Mouse (Mus musculus) heart, embryonic 11.5 days (tissue): Measurements from ENCODE around the gene Pmepa1. TPM values are rescaled to one million over a fixed set of nuclear protein-coding genes. Genes with fewer than 3 reads are reported as not detected.

ENCODE experiments used
- ATAC-seq: fragments of 200-750 bp; cut with Nextera tagmentation; replicated peaks from 2 replicates; pipeline ENCODE4 v1.8.0; 2017; ENCODE audit warnings: moderate library complexity; ENCODE audit not compliant: insufficient number of reproducible peaks, low FRiP score, low TSS enrichment
- H3K27ac ChIP-seq: fragments of 300-500 bp; sonication (generic); 2 replicates; pipeline ENCODE4 v1.5.1; 2014; ENCODE audit warnings: mild to moderate bottlenecking, low read depth, low read length
- H3K27me3 ChIP-seq: fragments of 300-500 bp; sonication (generic); 2 replicates; pipeline ENCODE4 v1.6.1; 2014; ENCODE audit warnings: mild to moderate bottlenecking, low read length, mixed read lengths; ENCODE audit not compliant: control insufficient read depth, insufficient read depth
- H3K36me3 ChIP-seq: fragments of 300-500 bp; sonication (generic); 2 replicates; pipeline ENCODE4 v1.6.1; 2014; ENCODE audit warnings: mild to moderate bottlenecking, low read length, moderate library complexity, mixed read lengths; ENCODE audit not compliant: control insufficient read depth, insufficient read depth
- H3K4me1 ChIP-seq: fragments of 300-500 bp; sonication (generic); 2 replicates; pipeline ENCODE4 v1.6.1; 2014; ENCODE audit warnings: low read length; ENCODE audit not compliant: control insufficient read depth, insufficient read depth
- H3K4me2 ChIP-seq: fragments of 300-500 bp; sonication (generic); 2 replicates; pipeline ENCODE4 v1.6.1; 2014; ENCODE audit warnings: mild to moderate bottlenecking, moderate library complexity
- H3K4me3 ChIP-seq: fragments of 300-500 bp; sonication (generic); 2 replicates; pipeline ENCODE4 v1.5.1; 2014; ENCODE audit warnings: low read depth, low read length
- H3K9ac ChIP-seq: fragments of 300-500 bp; sonication (generic); 2 replicates; pipeline ENCODE4 v1.6.1; 2014; ENCODE audit warnings: mild to moderate bottlenecking, low read depth, low read length, moderate library complexity
- H3K9me3 ChIP-seq: fragments of 300-500 bp; sonication (generic); replicated peaks from 2 replicates; pipeline ENCODE4 v1.6.1; 2016; ENCODE audit warnings: low read length; ENCODE audit not compliant: control insufficient read depth
- WGBS: fragments of 180-500 bp; shearing (Covaris S2); extraction: QIAGEN DNeasy Blood & Tissue Kit; methylation state at CpG from one replicate; pipeline ENCODE4 v1.1.7; 2014; ENCODE audit not compliant: insufficient replicate concordance; 5-methylcytosine and 5-hydroxymethylcytosine counted together
- polyA plus RNA-seq: library from polyadenylated mRNA; unstranded; fragments of >200 nt; fragmentation: Nextera tagmentation; extraction: Ambion mirVana; gene quantifications from 2 replicates; pipeline ENCODE4 v1.2.1, GENCODE M21; 2014

Gene Pmepa1
- polyA plus RNA-seq, 1 experiment from 2014 or later: 4.7 TPM

DNA sequence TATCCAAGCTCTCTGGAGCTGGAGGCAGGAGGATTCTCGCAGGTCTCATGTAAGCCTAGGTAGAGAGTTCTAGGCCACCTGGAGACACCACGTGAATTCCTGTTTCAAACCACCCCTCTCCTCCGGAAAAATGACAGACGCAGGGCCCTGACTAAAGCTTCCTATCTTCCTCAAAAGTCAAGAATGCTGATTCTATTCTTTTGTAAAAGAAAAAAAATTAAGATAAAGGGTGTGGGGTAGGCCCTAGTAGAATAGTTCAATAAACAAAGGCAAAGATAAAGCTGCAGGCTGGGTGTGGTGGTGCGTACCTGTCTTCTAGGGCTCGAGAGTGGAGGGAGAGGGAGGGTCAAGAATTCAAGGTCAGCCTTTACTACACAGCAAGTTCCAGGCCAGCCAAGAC, 8.4 kb upstream of the Pmepa1 start:
- Histone ChIP-seq H3K4me3 (no peak overlapping the region), H3K27ac (no peak overlapping the region), H3K9ac (no peak overlapping the region), H3K9me3 (no peaks in the 10 kb centered on the region), H3K4me1 (peaks cover 3% of the 10 kb centered on the region; the same call in 1 of the 2 replicates), H3K27me3 (no peaks in the 10 kb centered on the region), H3K4me2 (no peak overlapping the region), H3K36me3 (no peaks in the 10 kb centered on the region)
- WGBS: 68% methylated on average over 6 of the region's 6 CpGs
- no peak for ATAC-seq

DNA sequence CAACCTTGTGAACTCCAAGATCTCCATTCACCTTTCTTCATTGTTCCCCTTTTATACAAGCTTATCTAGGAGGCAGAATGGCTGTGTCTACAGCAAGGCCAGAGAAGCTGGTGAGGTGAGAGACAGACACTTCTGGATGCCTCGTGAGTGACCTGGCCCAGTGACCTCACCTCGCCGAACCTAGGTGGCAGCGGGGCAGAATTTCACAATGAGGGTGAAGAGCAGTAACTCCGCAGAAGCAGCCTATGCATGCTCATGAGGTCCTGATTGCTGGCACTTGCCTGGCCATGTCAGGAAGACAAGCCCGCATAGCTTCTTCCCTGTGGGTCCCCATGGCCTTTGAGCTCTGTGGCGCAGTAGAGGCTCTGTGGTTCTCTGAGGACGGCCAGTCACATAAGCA, 5.9 kb upstream of the Pmepa1 start:
- no peak overlapping the region for H3K4me2 ChIP-seq
- H3K36me3 ChIP-seq: no peaks in the 10 kb centered on the region
- H3K27me3 ChIP-seq: no peaks in the 10 kb centered on the region
- no peak overlapping the region for H3K4me3 ChIP-seq
- H3K9ac ChIP-seq: no peak overlapping the region
- H3K27ac ChIP-seq: no peak overlapping the region
- no peaks in the 10 kb centered on the region for H3K9me3 ChIP-seq
- 76% methylated on average over 8 of the region's 8 CpGs for WGBS
- peaks cover 5% of the 10 kb centered on the region for H3K4me1 ChIP-seq
- ATAC-seq: no peak

DNA sequence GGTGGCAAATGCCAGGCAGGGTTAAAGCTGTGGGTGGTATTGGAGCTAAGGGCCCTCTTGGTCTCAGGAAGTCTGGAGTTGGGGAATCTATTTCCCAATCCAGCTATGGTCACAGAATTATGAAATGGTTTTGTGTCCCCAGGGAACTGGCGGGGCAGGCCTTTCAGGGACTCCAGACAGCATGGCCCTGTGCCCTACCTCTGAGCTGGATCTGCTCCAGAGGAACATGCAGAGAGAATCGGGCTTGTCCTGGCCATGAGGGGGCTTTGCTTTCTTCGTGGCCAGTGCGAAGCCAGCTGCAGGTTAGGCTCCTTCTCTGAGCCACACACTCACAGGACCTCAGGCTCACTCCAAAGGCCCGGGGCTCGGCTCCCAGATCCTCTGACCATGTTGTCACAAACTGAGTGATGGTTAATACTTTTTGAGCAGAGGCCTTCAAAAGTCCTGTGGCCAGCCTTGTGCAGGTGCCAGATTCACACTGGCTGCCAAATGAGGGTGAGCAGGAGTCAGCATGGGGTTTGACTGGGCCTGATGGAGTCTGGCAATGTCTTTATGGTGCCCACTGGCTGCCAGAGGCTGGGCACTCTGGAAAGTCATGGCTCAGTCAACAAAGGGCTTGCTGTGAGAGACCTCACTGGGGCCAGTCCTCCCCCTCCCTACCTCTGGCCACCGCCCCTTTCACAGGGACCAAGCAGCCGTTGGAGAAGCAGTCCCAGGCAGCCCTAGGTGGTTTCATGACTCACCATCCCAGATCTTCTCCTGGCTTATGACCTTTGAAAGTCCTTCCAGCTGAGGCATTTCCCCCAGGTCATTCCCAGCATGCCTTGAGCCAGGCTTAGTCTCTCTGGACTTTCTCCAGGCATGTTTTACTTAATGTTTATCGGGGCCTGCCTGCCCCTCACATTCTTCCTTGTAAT, 4.9 kb upstream of the Pmepa1 start:
- ATAC-seq: no peak
- WGBS: 61% methylated on average over 9 of the region's 9 CpGs
- Histone ChIP-seq H3K4me2 (no peak overlapping the region), H3K9ac (no peak overlapping the region), H3K9me3 (no peaks in the 10 kb centered on the region), H3K27me3 (no peaks in the 10 kb centered on the region), H3K36me3 (no peaks in the 10 kb centered on the region), H3K4me1 (peaks cover 10% of the 10 kb centered on the region), H3K27ac (no peak overlapping the region), H3K4me3 (no peak overlapping the region)

DNA sequence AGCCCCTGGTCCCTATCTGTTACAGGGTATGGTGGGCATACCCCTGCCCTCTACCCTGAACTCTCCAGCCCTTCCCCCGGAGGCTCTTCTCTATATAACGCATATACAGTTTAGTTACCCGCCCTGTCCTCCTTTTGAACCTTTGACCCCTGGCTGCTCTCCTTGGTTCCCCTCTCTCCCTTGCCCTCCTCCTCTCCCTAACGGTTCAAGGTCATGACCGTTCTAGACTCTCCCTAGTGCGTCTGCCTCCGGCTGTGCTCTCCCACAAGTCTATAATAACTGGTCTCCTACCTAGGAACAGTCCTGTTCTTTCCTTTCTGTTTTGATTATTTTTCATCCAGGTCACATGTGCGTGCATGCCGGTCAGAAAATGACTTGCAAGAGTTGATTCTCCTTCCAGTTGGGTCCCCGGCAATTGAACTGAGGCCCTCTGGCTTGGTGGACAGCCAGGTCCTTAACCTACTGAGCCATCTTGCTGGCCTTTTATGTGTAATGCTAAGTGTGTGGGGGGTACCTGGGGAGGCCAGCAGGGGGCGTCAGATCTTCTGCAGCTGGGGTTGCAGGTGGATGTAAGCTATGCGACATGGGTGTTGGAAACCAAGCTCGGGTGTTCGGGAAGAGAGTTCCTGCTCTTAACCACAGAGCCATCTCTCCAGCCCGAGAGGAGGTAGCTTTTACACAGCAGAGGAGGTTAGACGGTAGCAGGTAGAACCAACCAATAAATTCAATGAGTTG, 2.7 kb upstream of the Pmepa1 start:
- H3K4me3 ChIP-seq: no peak overlapping the region
- H3K27me3 ChIP-seq: 0 out of 2 replicates have a peak, but pooled peaks cover 2% of the 10 kb centered on the region
- no peaks in the 10 kb centered on the region for H3K9me3 ChIP-seq
- H3K27ac ChIP-seq: no peak overlapping the region
- H3K4me2 ChIP-seq: no peak overlapping the region
- H3K4me1 ChIP-seq: peaks cover 14% of the 10 kb centered on the region
- H3K9ac ChIP-seq: no peak overlapping the region
- 69% methylated on average over 16 of the region's 16 CpGs for WGBS
- no peaks in the 10 kb centered on the region for H3K36me3 ChIP-seq
- ATAC-seq: no peak

DNA sequence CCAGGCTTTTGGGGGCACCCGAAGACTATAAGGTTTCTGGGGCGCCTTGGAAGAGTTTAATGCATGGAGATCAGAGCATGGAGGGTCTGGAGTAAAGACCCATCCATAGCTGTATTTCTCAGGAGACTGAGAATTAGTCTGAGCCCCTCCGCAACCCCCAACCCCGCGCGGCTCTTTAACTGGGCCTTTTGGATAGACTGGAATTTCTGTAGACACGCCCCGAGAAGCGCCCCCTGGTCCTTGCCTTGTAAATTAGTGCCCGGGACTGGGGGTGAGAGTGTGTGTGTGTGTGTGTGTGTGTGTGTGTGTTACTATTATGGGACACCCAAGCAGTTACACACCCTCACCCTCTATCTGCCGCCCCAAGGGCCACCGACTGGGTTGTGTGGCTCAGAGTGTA, 526 bp upstream of the Pmepa1 start:
- H3K4me2 ChIP-seq: peak overlapping the region; percentile 87
- peaks cover 30% of the 10 kb centered on the region for H3K4me1 ChIP-seq
- peak; percentile 7; the same call in 1 of the 2 replicates for ATAC-seq
- 5% methylated on average over 12 of the region's 12 CpGs for WGBS
- no peaks in the 10 kb centered on the region for H3K9me3 ChIP-seq
- H3K36me3 ChIP-seq: no peaks in the 10 kb centered on the region
- H3K27ac ChIP-seq: peak overlapping the region; percentile 81; the same call in 1 of the 2 replicates
- peak overlapping the region; percentile 93 for H3K9ac ChIP-seq
- H3K27me3 ChIP-seq: peaks cover 8% of the 10 kb centered on the region; the same call in 1 of the 2 replicates
- H3K4me3 ChIP-seq: peak overlapping the region; percentile 87

DNA sequence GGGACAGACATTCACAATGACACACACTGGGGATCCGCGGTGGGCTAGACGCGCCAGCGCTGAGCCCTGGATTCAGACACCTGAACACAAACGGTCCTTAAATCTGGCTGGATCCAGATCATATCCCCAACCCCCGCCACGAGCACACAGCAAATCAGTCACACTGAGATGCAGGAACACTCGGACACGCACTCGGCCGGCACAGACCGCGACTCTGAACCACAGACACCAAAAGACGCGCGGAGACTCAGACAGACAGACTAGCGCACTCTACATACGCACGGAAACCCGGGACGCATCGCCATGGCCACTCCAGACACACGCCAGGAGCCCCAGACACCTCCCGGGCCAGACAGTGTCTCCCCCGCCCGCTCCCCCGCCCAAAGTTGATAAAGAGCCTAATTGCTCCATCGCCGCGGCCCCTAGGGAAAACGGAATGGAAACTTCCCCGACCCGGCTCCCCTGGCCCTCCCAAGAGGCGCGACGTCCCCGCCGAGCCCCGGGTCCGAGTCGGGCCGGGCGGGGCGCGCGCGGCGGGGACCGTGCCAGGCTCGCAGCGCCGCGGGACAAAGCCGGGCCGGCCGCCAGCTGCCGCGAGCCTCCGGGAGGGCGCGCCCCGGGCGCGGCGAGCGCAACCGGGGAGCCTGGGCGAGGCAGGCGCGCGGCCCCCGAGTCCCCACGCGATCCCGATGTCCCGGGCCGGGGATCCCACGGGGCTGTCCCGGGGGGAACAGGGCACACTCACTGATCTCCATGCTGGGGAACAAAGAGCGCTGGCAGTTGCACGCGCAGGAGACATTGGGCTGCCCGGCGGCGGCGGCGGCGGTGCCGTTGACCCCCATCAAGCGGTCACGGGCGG, 761 bp downstream of the Pmepa1 start:
- H3K36me3 ChIP-seq: no peaks in the 10 kb centered on the region
- peaks cover 27% of the 10 kb centered on the region for H3K4me1 ChIP-seq
- H3K4me2 ChIP-seq: peak overlapping the region; percentile 87
- H3K9me3 ChIP-seq: no peaks in the 10 kb centered on the region
- H3K27ac ChIP-seq: peak overlapping the region; percentile 89
- peaks cover 8% of the 10 kb centered on the region; the same call in 1 of the 2 replicates for H3K27me3 ChIP-seq
- WGBS: under 1% methylated on average over 79 of the region's 93 CpGs
- peak overlapping the region; percentile 93 for H3K9ac ChIP-seq
- H3K4me3 ChIP-seq: peak overlapping the region; percentile 87
- ATAC-seq: 0 out of 2 replicates have a peak, but pooled peaks have one; percentile 1

DNA sequence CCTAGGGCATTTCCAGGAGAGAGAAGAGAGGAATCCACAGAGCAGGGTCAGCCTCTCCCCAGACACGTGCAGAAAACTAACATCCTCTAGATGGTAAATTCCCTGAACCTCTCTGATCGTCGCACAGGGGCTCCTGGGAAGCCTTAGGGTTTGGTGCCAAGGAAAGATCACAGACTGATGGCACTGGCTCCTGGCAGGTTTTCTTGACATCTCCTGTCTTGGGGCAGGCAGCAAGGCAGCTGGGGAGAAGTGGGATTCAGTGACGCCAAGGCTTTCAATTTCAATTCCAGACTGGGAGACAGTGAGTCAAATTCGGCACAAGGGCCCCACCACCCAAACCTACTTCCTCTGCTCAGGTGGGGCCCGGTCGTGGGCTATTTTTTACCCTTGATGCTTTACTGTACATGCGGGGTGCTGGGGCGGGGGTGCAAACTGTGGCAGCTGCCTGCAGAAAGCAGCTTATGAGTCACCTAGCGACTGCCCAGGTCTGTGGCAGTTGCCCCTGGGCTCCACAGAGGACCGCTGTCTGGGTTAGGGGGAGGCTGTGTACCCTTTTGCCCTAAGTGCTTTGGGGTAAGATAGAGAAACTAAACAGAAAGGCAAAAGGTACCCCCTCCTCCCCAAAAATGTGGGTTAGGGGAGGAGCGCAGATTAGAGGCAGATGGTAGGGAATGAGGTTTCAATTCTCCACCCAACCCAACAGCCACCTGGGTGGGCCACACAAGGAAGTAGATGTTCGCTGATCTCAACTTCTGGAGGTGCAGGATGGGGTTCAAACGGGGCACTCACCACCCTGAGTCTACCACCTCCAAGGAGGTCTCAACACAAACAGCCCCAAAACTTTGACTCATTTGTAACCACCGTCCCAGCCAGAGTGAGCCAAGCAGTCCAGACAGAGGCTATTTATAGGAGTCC, 1.6 kb downstream of the Pmepa1 start:
- 0 out of 2 replicates have a peak, but pooled peaks have one; percentile 29 for ATAC-seq
- H3K27me3 ChIP-seq: peaks cover 8% of the 10 kb centered on the region; the same call in 1 of the 2 replicates
- H3K4me3 ChIP-seq: peak overlapping the region; percentile 87
- H3K27ac ChIP-seq: peak overlapping the region; percentile 89; the same call in 1 of the 2 replicates
- H3K36me3 ChIP-seq: no peaks in the 10 kb centered on the region
- H3K4me1 ChIP-seq: peaks cover 29% of the 10 kb centered on the region
- no peaks in the 10 kb centered on the region for H3K9me3 ChIP-seq
- WGBS: 8% methylated on average over 15 of the region's 15 CpGs
- H3K4me2 ChIP-seq: peak overlapping the region; percentile 87
- H3K9ac ChIP-seq: peak overlapping the region; percentile 93
